Mouse (Mus musculus) spleen, adult 10 weeks (tissue): ENCODE results near the gene Atp6v0c. TPM values are rescaled to one million over a fixed set of nuclear protein-coding genes. Genes with fewer than 3 reads are reported as not detected.

ENCODE experiments used
- polyA plus RNA-seq: library from polyadenylated mRNA; stranded (reverse); fragments of 350-450 nt; fragmentation: Illumina TruSeq; extraction: RNeasy Lipid Tissue Mini Kit (QIAGEN cat#74804); gene quantifications from one replicate; pipeline ENCODE4 v1.2.3, GENCODE M21; 2015; ENCODE audit warnings: low replicate concordance; ENCODE audit not compliant: insufficient read depth

Atp6v0c gene
- 93.7 TPM for polyA plus RNA-seq

DNA sequence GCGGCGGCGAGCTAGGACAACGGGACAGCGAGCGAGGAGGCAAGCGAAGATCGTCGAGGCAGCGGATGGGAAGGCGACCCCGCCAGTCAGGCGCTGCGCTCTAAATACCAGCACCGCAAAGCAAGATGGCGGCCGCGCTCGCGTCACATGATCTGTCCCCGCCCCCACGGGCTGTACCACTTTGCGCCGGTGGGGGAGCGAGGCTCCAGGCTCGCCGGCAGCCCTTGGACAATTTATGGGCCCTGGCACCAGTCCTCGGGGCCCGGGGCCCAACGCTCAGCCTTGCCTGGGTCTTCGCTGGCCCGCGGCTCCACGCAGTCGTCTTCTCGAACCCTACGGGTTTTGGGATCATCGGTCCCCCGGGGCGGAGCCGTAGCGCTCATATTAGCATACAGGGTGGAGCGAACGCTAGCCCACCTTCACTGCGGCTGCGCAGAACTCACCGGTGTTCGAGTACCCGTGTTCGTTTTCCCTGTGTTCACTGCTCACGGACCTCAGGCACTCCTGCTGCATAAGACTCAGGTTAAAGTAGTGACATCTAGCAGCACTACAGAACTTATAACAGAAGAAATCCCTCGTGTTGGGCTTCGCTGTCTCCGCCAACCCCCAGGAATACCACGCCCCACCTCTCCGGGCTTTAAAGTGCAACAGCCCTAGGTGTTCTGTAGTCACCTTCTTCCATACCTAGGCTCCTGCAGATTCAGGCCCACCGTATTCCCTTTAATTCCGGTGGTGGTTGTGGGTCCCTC lies at the start of gene Atp6v0c:
TSS of gene Atp6v0c (minus strand) at position 386 of the 749 bp plus-strand sequence.

DNA sequence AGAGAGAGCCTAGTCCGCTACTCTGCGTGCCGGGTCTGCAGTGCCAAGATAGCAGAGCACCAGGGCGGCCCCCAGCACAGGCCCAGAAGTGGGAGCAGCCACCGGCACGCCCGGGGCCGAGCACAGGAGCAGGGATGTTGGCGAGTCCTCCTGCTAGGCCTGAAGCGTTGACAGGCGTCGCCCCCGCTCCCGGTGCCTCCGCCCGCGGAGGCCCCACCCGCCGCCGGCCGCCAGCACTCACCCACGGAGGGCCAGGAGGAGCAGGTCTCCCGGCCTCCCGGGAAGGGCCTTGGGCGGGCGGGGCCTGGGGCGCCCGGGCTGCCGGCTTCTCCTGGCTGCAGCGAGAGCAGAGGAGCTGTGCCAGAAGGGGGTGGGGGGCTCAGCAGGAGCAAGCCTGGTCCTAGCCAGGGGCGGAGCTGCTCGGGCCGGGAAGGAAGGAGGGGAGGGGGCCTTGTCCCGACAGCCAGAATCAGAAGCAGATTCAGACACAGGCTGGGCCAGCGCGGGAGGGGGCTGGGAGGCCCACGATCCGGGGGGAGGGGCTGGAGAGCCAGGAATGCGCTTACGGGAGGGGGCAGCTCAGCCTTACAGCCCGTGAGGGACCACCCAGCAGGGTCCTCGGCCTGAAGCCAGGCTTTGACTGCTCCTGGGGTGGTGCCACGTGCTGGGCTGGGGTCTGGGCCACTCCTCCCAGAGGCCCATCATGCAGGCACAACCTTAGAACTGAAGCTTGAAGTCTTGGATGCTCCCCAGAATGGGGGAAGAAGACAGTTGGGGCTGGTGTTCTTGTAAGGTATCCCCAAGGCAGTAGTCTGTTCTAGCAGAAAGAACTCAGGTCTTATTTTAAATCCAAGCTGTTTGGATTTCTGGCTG lies 39.8 kb upstream of the Atp6v0c start, which contains the start of gene Ntn3:
TSS of gene Ntn3 (minus strand) at position 489 of the 873 bp plus-strand sequence.

DNA sequence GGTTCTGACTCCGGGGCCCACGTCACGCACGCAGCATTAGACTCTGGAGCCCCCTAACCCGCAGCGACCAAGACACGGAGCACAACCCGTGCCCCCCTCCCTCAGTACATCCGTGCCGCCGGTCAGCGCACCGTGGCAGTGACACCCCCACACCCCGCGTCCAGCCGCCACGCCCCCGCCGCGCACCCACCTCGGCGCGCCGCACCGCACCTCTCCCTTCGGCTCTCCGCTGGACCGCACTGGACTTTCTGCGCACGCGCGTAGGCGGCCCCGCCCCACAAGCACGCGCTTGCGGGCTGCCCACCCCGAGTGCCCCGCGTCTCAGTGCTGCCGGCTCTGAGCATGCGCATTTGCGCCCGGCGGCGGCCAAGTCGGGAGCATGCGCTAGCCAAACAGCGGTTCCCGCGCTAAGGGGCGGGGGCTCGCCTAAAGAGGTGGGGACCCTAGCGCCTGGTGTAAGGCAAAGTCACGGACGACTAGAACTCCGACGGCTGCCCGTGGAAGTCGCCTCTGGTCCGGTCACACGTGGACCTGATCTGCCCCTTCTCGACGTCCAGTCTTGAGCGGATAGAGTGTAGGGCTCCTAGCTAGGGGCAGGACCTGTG lies 35.9 kb upstream of the Atp6v0c start, which contains the start of gene Tbc1d24:
TSS of gene Tbc1d24 (minus strand) at position 279 of the 605 bp plus-strand sequence.

DNA sequence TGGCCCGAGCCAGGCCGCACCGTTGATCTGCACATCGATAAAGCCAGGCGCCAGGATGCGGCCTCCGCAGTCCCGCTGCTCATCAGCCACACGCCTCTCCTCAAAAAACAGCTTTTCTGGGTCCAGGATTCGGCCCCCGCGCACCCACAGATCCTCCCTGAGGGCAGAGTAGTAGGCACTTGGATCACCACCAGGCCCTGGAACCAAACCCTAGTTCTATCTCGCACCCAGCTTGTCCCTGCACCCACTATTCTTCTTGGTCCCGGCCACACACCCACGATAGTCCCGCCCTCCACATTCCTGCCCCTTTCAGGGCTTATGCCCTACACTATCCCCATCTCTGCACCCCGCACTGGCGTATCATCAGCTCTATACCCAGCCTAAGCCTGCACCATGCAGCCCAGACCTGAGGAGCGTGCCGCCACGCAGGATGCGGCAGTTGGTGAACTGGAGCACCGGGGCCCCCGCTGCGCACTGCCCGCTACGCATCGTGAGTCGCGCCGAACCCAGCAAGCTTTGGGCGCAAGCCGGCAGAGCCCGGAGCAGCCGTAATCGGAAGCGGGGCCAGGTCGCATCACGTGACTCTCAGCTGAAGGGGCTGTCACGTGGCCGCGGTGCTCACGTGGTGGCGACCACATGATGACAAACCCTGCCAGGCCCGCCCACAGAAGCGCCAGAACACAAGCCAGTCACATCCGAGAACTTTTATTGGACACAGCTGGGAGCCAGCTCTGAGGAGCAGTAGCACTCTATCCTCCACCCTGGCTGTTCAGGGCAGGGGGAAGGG lies 6.1 kb downstream of the Atp6v0c start, which contains the start of gene Amdhd2:
TSS of gene Amdhd2 (minus strand) at position 591 of the 787 bp plus-strand sequence.

DNA sequence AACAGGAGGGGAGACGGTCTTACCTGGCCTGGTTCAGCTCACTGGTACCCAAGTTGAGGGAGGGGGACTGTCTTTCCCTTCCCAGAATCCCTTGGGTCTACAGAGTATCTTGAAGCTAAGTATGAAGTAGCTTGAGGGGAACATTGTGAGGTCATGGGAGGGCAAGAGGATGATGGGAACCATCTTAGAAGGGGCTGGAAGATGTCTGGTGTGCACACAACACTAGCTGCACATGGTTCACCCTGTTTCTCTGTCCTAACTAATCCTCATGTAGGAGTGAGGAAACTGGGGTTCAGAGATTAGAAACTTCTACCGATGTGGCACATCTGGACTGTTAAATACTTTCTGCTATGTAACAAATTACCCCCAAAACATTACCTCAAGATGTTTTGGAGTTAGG lies 18.7 kb downstream of the Atp6v0c start, which contains the start of gene Pdpk1:
TSS of gene Pdpk1 (minus strand) at position 101 of the 400 bp plus-strand sequence.

Other genes starting within 250 kb of the Atp6v0c start
- gene Sbp, start 228.0 kb downstream of the Atp6v0c start, polyA plus RNA-seq: not detected
- not detected for gene Sbpl, start 214.4 kb downstream of the Atp6v0c start, polyA plus RNA-seq
- gene Prss30, start 189.1 kb downstream of the Atp6v0c start, polyA plus RNA-seq: 11.0 TPM
- not detected for gene Prss22, start 171.6 kb downstream of the Atp6v0c start, polyA plus RNA-seq
- gene Prss27, start 131.6 kb downstream of the Atp6v0c start, polyA plus RNA-seq: not detected
- gene Kctd5, start 96.2 kb downstream of the Atp6v0c start, polyA plus RNA-seq: 19.9 TPM
- gene Pdpk1, start 18.8 kb downstream of the Atp6v0c start, polyA plus RNA-seq: 44.5 TPM
- gene Amdhd2, start 5.9 kb downstream of the Atp6v0c start, polyA plus RNA-seq: 10.0 TPM
- gene Tbc1d24, start 35.9 kb upstream of the Atp6v0c start, polyA plus RNA-seq: 3.2 TPM
- gene Ntn3, start 39.8 kb upstream of the Atp6v0c start, polyA plus RNA-seq: 0.25 TPM
- 5.4 TPM for gene Tedc2, start 51.1 kb upstream of the Atp6v0c start, polyA plus RNA-seq
- 6.5 TPM for gene Ccnf, start 81.8 kb upstream of the Atp6v0c start, polyA plus RNA-seq
- gene Abca17, start 181.4 kb upstream of the Atp6v0c start, polyA plus RNA-seq: 0.91 TPM
- 26.4 TPM for gene Abca3, start 182.2 kb upstream of the Atp6v0c start, polyA plus RNA-seq
- 110 TPM for gene Rnps1, start 244.9 kb upstream of the Atp6v0c start, polyA plus RNA-seq